14 mouse cellular contexts compared by ENCODE assay signal in genomic region chr11:77950797-77951228, GRCm38 (mm10). TPM values are rescaled to one million over a fixed set of nuclear protein-coding genes. Genes with fewer than 3 reads are reported as not detected.
DNase-seq lines count a peak whose midpoint lies in the region; ATAC-seq and TF ChIP-seq lines count a peak whose summit lies in the region.
"Had no signal": no experiment of that assay in that cellular context is flagged by ENCODE, and none has a peak within 500 bp of the region (broad histone marks: within the 10 kb centered on the region; RNA-seq: fewer than 3 reads in every experiment).

No protein-coding gene starts in this region.

- peaks cover 34% of the 10 kb centered on the region for H3K4me1 ChIP-seq in cerebellum, adult 2 months (ENCODE audit: control insufficient read depth, insufficient read depth, low read length)
- H3K4me1 ChIP-seq in hindbrain, embryonic 16.5 days (ENCODE audit: control insufficient read depth, insufficient read depth, low read depth, low read length): peaks cover 19% of the 10 kb centered on the region
- H3K4me1 ChIP-seq in kidney, embryonic 14.5 days (ENCODE audit: control insufficient read depth, insufficient read depth, low read length): no peaks in the 10 kb centered on the region

- H3K36me3 ChIP-seq in hindbrain, embryonic 16.5 days (ENCODE audit: control insufficient read depth, insufficient read depth, low read length): peaks cover 4% of the 10 kb centered on the region
- no peaks in the 10 kb centered on the region for H3K36me3 ChIP-seq in kidney, embryonic 14.5 days (ENCODE audit: control insufficient read depth, insufficient read depth, low read length)

- TF ChIP-seq CTCF in cerebellum, adult 2 months (IDR thresholded peaks at IDR 0.05; ENCODE audit: borderline replicate concordance, insufficient read depth, low read depth, low read length): no peak

- H3K9ac ChIP-seq in hindbrain, embryonic 16.5 days (ENCODE audit: low read depth, low read length): no peak overlapping the region
- H3K9ac ChIP-seq in kidney, embryonic 14.5 days (ENCODE audit: low read depth, low read length): no peak overlapping the region
- H3K9ac ChIP-seq: liver, embryonic 14.5 days had no signal

- peak; percentile 66 for ATAC-seq in hindbrain, embryonic 16.5 days
- no peak for ATAC-seq in kidney, embryonic 14.5 days (ENCODE audit: low FRiP score, low TSS enrichment)
- no peak for ATAC-seq in erythroblast, adult 5-6 weeks (replicated peaks; ENCODE audit: low FRiP score, poor library complexity, severe bottlenecking)
- ATAC-seq in monocyte, adult 5-6 weeks (replicated peaks; ENCODE audit: insufficient number of reproducible peaks, low FRiP score, low TSS enrichment, poor library complexity, severe bottlenecking): no peak
- ATAC-seq: CD4-positive, CD25-positive, alpha-beta regulatory T cell, adult 4 months; Patski had no signal

- H3K4me3 ChIP-seq in cerebellum, adult 2 months (replicated peaks; ENCODE audit: insufficient read depth, low read depth, low read length): no peak overlapping the region
- H3K4me3 ChIP-seq in hindbrain, embryonic 16.5 days (ENCODE audit: low read length): no peak overlapping the region
- no peak overlapping the region for H3K4me3 ChIP-seq in kidney, embryonic 14.5 days (ENCODE audit: low read length)

- DNase-seq in left cerebral cortex, postnatal 14 days (ENCODE audit: low spot score in 2 of 2): peak; percentile 63 to 74
- DNase-seq in left cerebral cortex, adult 11 months (ENCODE audit: low spot score): no peak
- peak; percentile 89 to 96 for DNase-seq in cerebellum, adult 2 months
- peak; percentile 43 to 53 for DNase-seq in left cerebral cortex, postnatal 36 days (ENCODE audit: low spot score in 2 of 2)
- DNase-seq: adrenal gland, postnatal 10 days; thymus, postnatal 25 days had no signal

- H3K27ac ChIP-seq in cerebellum, adult 2 months (ENCODE audit: insufficient read depth, low read length): peak overlapping the region; percentile 4; the same call in 1 of the 2 replicates
- H3K27ac ChIP-seq in hindbrain, embryonic 16.5 days (ENCODE audit: low read depth, low read length): no peak overlapping the region; the same call in 1 of the 2 replicates
- H3K27ac ChIP-seq in kidney, embryonic 14.5 days (ENCODE audit: low read depth, low read length): no peak overlapping the region
- H3K27ac ChIP-seq: liver, embryonic 14.5 days; macrophage had no signal

- no peaks in the 10 kb centered on the region for H3K9me3 ChIP-seq in hindbrain, embryonic 16.5 days (ENCODE audit: control insufficient read depth, low read length)
- no peaks in the 10 kb centered on the region for H3K9me3 ChIP-seq in kidney, embryonic 14.5 days (ENCODE audit: control insufficient read depth, low read length)

- no peak for TF ChIP-seq POLR2A in cerebellum, adult 2 months (IDR thresholded peaks at IDR 0.05; ENCODE audit: borderline replicate concordance, insufficient read depth, low read length)

- H3K4me2 ChIP-seq in hindbrain, embryonic 16.5 days (ENCODE audit: low read length): no peak overlapping the region
- no peak overlapping the region for H3K4me2 ChIP-seq in kidney, embryonic 14.5 days (replicated peaks; ENCODE audit: low read depth, low read length)

- intact Hi-C loops in left cerebral cortex, postnatal 14 days (cut with DNase I): no loop called here
- intact Hi-C loops in left cerebral cortex, postnatal 36 days (cut with DNase I): no loop called here

- 4% methylated on average over 5 of the region's 5 CpGs for WGBS in cerebellum, adult 2 months
- 57% methylated on average over 5 of the region's 5 CpGs for WGBS in hindbrain, embryonic 16.5 days
- 62% methylated on average over 5 of the region's 5 CpGs for WGBS in kidney, embryonic 14.5 days

- no peaks in the 10 kb centered on the region for H3K27me3 ChIP-seq in cerebellum, adult 2 months (ENCODE audit: control insufficient read depth, insufficient read depth, low read length)
- no peaks in the 10 kb centered on the region; the same call in 1 of the 2 replicates for H3K27me3 ChIP-seq in hindbrain, embryonic 16.5 days (replicated peaks; ENCODE audit: control insufficient read depth, insufficient read depth, low read length)
- H3K27me3 ChIP-seq in kidney, embryonic 14.5 days (ENCODE audit: control insufficient read depth, insufficient read depth, low read length): peaks cover 50% of the 10 kb centered on the region

RNA-seq across cellular contexts. Expression of gene Sez6, which starts 20.2 kb away (rescaled TPM):
- total RNA-seq in left cerebral cortex, postnatal 14 days (2021): 100 to 1,000 TPM; 153 to 196 TPM
- polyA plus RNA-seq in cerebellum, adult 2 months (2012; rRNA removed): 71.0 and 76.9 TPM in 2 replicates
- 132 and 156 TPM in 2 replicates for polyA plus RNA-seq in hindbrain, embryonic 16.5 days (2015; fragmentation: Nextera tagmentation; extraction: Ambion mirVana)
- 100 to 1,000 TPM; 150 to 165 TPM for total RNA-seq in left cerebral cortex, postnatal 36 days (2021)
- polyA plus RNA-seq in kidney, embryonic 14.5 days (2014; fragmentation: Nextera tagmentation; extraction: Ambion mirVana): not detected in 2 replicates
- total RNA-seq in erythroblast, adult 5-6 weeks (2015; ENCODE audit: low replicate concordance): not detected in 2 replicates
- not detected in 2 replicates for total RNA-seq in erythroblast, adult 5-6 weeks (2017; ENCODE audit: low replicate concordance)
- not detected in 3 replicates for total RNA-seq in monocyte, adult 5-6 weeks (2017)
- polyA plus RNA-seq: CD4-positive, CD25-positive, alpha-beta regulatory T cell, adult 4 months; macrophage; Patski had no signal

RNA-seq across cellular contexts. Expression of gene Phf12, which starts 31.7 kb away (rescaled TPM):
- total RNA-seq in left cerebral cortex, postnatal 14 days (2021): 10 to 100 TPM; 45.5 to 48.3 TPM
- 50.1 and 51.9 TPM in 2 replicates for polyA plus RNA-seq in cerebellum, adult 2 months (2012; rRNA removed)
- 11.8 and 12.5 TPM in 2 replicates for polyA plus RNA-seq in hindbrain, embryonic 16.5 days (2015; fragmentation: Nextera tagmentation; extraction: Ambion mirVana)
- total RNA-seq in left cerebral cortex, postnatal 36 days (2021): 10 to 100 TPM; 51.7 to 63.6 TPM
- 16.1 and 22.6 TPM in 2 replicates for polyA plus RNA-seq in kidney, embryonic 14.5 days (2014; fragmentation: Nextera tagmentation; extraction: Ambion mirVana)
- 19.9 and 24.2 TPM in 2 replicates for total RNA-seq in erythroblast, adult 5-6 weeks (2015; ENCODE audit: low replicate concordance)
- 9.8 and 11.5 TPM in 2 replicates for total RNA-seq in erythroblast, adult 5-6 weeks (2017; ENCODE audit: low replicate concordance)
- total RNA-seq in monocyte, adult 5-6 weeks (2017): 34.9 to 44.3 TPM (median 43.9 TPM) in 3 replicates

RNA-seq across cellular contexts. Expression of gene Pipox, which starts 56.9 kb away (rescaled TPM):
- total RNA-seq in left cerebral cortex, postnatal 14 days (2021): under 1 TPM; 0.18 to 0.70 TPM
- polyA plus RNA-seq in cerebellum, adult 2 months (2012; rRNA removed): 6.8 and 9.0 TPM in 2 replicates
- polyA plus RNA-seq in hindbrain, embryonic 16.5 days (2015; fragmentation: Nextera tagmentation; extraction: Ambion mirVana): 5.9 and 7.7 TPM in 2 replicates
- total RNA-seq in left cerebral cortex, postnatal 36 days (2021): 1 to 10 TPM in 1 of 2 experiments, under 1 TPM in 1; 0.25 to 1.4 TPM
- 3.2 and 6.2 TPM in 2 replicates for polyA plus RNA-seq in kidney, embryonic 14.5 days (2014; fragmentation: Nextera tagmentation; extraction: Ambion mirVana)
- total RNA-seq in erythroblast, adult 5-6 weeks (2015; ENCODE audit: low replicate concordance): not detected in 2 replicates
- total RNA-seq in erythroblast, adult 5-6 weeks (2017; ENCODE audit: low replicate concordance): not detected in 2 replicates
- total RNA-seq in monocyte, adult 5-6 weeks (2017): not detected in 3 replicates
- polyA plus RNA-seq: macrophage had no signal

Comparison
In these comparisons a context has a peak if more than half of its experiments do, and no peak if none do; other contexts are left out.
1. RNA of gene Sez6, which starts 20.2 kb away (total RNA-seq): 153 to 196 TPM in left cerebral cortex, postnatal 14 days and 150 to 165 TPM in left cerebral cortex, postnatal 36 days; not detected in erythroblast, adult 5-6 weeks and not detected in monocyte, adult 5-6 weeks; every median in the first group is over 100 times any median in the second.